Mouse (Mus musculus) bone marrow, adult 2 months (tissue): ENCODE measurements around the gene Micu2. TPM values are rescaled to one million over a fixed set of nuclear protein-coding genes. Genes with fewer than 3 reads are reported as not detected.

Experiments
- H3K27ac ChIP-seq: fragments of 200-500 bp; 2 replicates; pipeline ENCODE4 v1.5.1; 2012; ENCODE audit warnings: low read depth, mild to moderate bottlenecking, control low read depth, inconsistent platforms, low read length; ENCODE audit not compliant: control insufficient read depth, poor library complexity, insufficient read depth
- H3K4me1 ChIP-seq: fragments of 200-500 bp; 2 replicates; pipeline ENCODE4 v1.6.1; 2011; ENCODE audit warnings: low read length; ENCODE audit not compliant: control insufficient read depth, insufficient read depth
- H3K4me3 ChIP-seq: fragments of 200-500 bp; replicated peaks from 2 replicates; pipeline ENCODE3; 2011; ENCODE audit warnings: mild to moderate bottlenecking, low read depth, low read length, control low read depth; ENCODE audit not compliant: control insufficient read depth
- CTCF ChIP-seq: fragments of 200-500 bp; IDR thresholded peaks from 2 replicates; pipeline ENCODE4 v1.5.1; 2011; ENCODE audit warnings: low read length, control low read depth; ENCODE audit not compliant: control insufficient read depth, insufficient read depth
- POLR2A ChIP-seq: fragments of 200-500 bp; IDR thresholded peaks from 2 replicates; pipeline ENCODE4 v1.6.1; 2011; ENCODE audit warnings: low read depth, mild to moderate bottlenecking, control low read depth, low read length, borderline replicate concordance; ENCODE audit not compliant: control insufficient read depth
- WGBS: fragments of 180-500 bp; shearing (Covaris S2); methylation state at CpG from one replicate; pipeline ENCODE4 v1.1.7; 2018; 5-methylcytosine and 5-hydroxymethylcytosine counted together
- polyA plus RNA-seq: library from polyadenylated mRNA; stranded (reverse); fragments of >200 nt; gene quantifications from 2 replicates; pipeline ENCODE4 v1.2.4, GENCODE M21; 2011; ENCODE audit warnings: low replicate concordance; ENCODE audit not compliant: missing spikeins, insufficient read depth, insufficient read length

Micu2 gene
- polyA plus RNA-seq, 1 experiment, result 46.4 TPM

DNA sequence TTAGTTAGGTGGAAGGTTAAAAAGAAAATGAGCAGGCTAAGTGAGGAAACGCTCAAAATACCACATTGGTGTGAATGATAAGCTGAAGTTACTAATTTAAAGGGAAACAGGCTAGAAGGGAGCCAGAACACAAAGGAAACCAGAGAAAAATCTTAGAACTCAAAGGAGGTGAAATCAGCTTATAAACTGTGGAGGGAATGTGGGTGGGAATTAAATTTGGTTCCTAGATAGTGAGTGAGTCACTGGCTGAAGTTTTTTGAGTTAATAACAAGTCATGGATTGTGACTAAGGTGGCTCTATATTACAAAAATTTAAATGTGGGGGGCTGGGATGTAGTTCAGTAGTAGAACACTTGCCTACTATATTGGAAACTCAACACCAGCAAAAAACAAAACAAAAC is 1.6 kb downstream of the Micu2 start:
- Histone ChIP-seq H3K27ac (no peak overlapping the region), H3K4me1 (peaks cover 3% of the 10 kb centered on the region; the same call in 1 of the 2 replicates), H3K4me3 (no peak overlapping the region)
- TF ChIP-seq POLR2A (no peak), CTCF (no peak)
- WGBS, result 47% methylated on average over 1 of the region's 1 CpGs

DNA sequence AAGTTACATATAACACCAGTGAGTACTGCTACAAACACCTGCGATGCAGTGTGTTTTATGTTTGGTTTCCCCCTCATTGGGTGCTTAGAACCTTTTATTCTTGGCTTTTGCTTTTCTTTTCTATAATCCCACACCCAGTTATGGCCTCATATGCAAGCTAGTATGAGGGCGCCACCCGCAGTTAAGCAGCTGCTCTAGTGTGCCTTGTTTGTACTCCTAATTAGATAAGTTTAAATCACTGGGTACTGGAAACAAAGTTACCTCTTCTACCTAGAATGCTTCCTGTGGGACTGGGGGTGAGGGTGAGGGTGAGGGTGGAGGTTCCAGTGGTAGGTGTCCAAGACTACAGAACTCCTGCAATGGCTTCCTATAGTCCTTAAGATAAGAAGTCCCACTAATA is 2.9 kb downstream of the Micu2 start:
- Histone ChIP-seq H3K4me1 (peaks cover 3% of the 10 kb centered on the region; the same call in 1 of the 2 replicates), H3K4me3 (no peak overlapping the region), H3K27ac (no peak overlapping the region)
- TF ChIP-seq CTCF, result no peak
- no peak for TF ChIP-seq POLR2A
- 84% methylated on average over 3 of the region's 3 CpGs for WGBS

DNA sequence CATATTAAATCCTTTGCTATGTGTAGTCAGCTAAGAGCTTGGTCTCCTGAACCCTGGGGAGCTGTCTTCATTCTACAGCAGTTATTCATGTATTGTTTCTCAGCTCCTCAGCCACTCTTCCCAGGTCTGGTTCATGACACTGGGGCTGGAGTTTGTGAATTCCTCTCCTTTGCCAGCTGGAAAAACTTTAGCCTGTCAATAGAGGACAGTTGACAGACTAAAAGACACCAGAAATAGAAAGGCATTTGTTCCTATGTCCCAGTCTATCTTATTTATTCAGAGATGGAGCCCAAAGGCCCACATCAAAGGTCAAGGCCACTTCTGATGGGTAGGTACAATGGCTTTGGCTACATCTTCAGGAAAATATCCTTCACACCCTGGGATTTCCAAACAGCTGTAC is 7.3 kb downstream of the Micu2 start:
- no peak overlapping the region for H3K4me3 ChIP-seq
- H3K27ac ChIP-seq, result no peak overlapping the region
- TF ChIP-seq POLR2A, result no peak
- TF ChIP-seq CTCF, result no peak

DNA sequence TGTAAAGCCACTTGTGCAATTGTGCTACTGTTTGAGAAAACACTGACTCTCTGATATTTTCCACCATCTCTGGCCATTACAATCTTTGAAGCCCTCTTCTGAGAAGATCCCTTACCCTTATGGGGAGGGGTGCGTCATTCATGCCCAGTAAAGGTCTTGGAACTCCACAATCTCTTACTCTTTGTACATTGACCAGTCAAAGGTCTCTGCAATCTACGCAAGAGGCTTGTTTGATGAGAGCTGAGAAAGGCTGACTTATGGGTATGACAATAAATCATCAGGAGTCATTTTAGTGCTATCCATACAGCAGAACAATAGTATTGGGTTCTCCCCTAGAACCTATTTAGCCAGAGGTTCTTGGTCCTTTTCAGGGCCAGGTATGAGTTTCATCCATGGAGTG is 9.9 kb downstream of the Micu2 start:
- Histone ChIP-seq H3K4me3 (no peak overlapping the region), H3K27ac (no peak overlapping the region), H3K4me1 (no peaks in the 10 kb centered on the region)
- no peak for TF ChIP-seq POLR2A
- TF ChIP-seq CTCF, result no peak
- WGBS, result 91% methylated on average over 2 of the region's 2 CpGs

More for the DNA sequence above, 7.3 kb downstream of the Micu2 start:
- H3K4me1 ChIP-seq, result no peaks in the 10 kb centered on the region

DNA sequence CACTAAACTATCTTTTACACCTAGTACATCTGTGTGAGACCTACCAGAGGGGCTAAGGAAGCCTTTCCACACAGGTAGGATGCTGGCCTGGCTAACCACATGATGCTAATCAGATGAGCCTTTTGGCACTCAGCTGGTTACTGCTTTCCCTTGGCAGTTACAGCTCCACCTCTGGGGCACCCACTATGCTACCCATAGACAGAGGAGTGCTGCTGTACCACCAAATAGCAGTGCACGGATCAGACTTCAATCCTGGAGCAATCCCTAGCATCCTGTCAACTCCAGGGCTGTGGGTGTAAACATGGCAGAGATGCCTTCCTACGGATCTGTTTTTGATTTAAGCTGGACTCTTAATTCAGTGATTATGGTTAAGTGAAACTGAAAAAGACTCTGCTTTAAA is 13.3 kb downstream of the Micu2 start:
- 79% methylated on average over 2 of the region's 2 CpGs for WGBS

DNA sequence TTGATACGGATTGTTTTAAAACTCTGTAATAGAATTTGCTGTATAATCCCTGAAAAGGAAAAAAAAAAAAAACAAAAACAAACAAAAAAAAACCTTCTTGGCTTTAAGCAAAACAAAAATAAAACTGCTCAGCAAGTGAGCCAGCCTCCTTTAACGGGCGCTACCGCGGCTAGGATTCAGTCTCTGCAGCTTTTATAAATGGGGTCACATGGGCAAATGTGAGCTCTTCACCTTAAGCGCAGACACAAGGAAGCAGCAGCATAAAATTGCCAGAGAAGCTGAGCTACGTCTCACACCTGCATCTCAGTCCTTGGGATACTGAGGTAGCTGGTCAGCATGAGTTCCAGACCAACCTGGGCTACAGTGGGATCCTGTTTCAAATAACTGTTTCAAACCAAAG is 16.6 kb downstream of the Micu2 start:
- H3K4me3 ChIP-seq, result no peak overlapping the region
- WGBS, result 75% methylated on average over 7 of the region's 7 CpGs

More for the DNA sequence above, 13.3 kb downstream of the Micu2 start:
- no peak overlapping the region for H3K27ac ChIP-seq
- H3K4me3 ChIP-seq, result no peak overlapping the region
- TF ChIP-seq CTCF (no peak), POLR2A (no peak)
- H3K4me1 ChIP-seq, result no peaks in the 10 kb centered on the region; the same call in 1 of the 2 replicates

DNA sequence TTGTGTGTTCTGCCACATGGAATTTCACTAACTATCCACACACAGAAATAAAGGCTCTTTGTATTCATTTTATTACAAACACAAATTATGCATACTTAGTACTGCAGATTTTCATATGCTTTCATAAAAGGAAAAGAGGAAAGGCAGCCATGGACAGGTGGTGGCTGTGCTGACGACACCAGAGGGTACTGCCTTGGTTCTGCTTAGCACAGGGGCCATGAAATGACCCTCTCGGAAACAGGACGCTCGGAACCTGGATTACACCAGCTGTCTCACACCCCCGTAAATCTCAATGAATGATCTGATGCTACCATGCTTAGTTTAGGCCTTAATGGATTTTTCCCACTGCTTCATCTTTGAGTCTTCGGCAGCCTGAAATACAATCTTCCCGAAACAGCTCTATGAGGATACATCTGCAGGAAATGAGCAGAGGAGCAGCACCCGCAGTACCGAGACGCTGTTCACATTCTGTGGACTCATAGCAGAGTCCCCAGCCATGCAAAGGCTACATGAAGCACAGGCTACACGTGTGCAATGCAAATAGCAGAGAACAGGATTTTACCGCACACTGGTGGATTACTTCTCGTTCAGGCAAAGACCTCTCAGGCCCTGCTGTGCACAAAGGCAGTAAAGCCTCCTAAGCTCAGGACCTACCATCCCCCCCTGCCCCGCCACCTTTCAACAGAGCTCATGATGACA is 17.2 kb downstream of the Micu2 start:
- no peak overlapping the region for H3K27ac ChIP-seq
- TF ChIP-seq CTCF (no peak), POLR2A (no peak)
- WGBS, result 54% methylated on average over 14 of the region's 14 CpGs
- H3K4me3 ChIP-seq, result no peak overlapping the region
- no peaks in the 10 kb centered on the region; the same call in 1 of the 2 replicates for H3K4me1 ChIP-seq

More for the DNA sequence above, 16.6 kb downstream of the Micu2 start:
- TF ChIP-seq POLR2A (no peak), CTCF (no peak)
- no peaks in the 10 kb centered on the region; the same call in 1 of the 2 replicates for H3K4me1 ChIP-seq
- no peak overlapping the region for H3K27ac ChIP-seq

DNA sequence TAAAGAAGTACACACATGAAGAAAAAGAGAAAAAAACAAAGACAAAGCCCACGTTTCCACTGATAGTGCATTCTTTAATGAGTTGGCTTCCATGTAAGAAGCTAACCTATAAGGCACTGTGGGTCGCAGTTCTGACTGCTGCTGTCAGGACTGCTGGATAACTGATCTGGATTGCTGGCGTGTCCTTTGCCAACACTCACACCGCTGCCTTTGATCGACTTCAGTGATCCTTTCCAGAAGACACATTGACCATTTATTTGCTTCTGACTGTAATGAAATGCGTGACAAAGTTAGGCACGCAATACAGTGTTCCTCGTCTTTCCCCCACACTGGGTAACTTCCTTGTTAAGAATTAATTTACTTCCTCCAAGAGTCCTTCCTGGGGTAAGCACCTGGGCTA is 18.3 kb downstream of the Micu2 start:
- TF ChIP-seq CTCF (no peak), POLR2A (no peak)
- Histone ChIP-seq H3K27ac (no peak overlapping the region), H3K4me1 (no peaks in the 10 kb centered on the region; the same call in 1 of the 2 replicates), H3K4me3 (no peak overlapping the region)
- 80% methylated on average over 8 of the region's 8 CpGs for WGBS
